Mouse (Mus musculus): Measurements from ENCODE around the gene Fam122b.
A peak's percentile ranks its signal among the peaks of the same experiment; 100 is the strongest.
"Not testable (repeated sequence)": the region's sequence is repeated elsewhere in the genome, so short reads cannot be mapped to it uniquely, and the experiment has no call there.

The Fam122b gene

GRCm38 (mm10) chrX:53269289-53270062 is at the start of gene Fam122b:
Fam122b (minus strand) TSS chrX:53269805.
- peak; percentile 75 to 82 for DNase-seq (ENCODE audit: low spot score in 2 of 2)

GRCm38 (mm10) chrX:53287924-53288323 is 18.3 kb upstream of the Fam122b start:
- no peak for DNase-seq (ENCODE audit: low spot score in 2 of 2)

DNA sequence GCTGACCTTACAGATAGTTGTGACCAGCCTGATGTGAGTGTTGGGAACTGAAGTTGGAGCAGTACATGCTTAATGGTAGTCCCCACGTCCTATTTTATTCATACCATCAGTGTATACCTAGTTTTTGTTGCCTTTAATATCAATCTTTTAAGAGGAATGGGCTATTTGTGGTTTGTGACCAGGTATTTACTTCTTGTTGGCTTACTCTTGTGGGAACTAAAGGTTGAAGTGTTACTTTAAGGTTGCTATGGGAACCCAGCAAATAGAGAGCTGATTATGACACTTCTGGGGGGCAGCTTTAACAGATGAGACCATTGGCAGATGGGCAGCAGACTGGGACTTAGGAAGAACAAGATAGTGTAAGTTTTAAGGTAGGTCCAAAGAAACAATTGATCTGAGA is 3.5 kb upstream of the Fam122b start, which contains the start of gene Fam122c:
TSS of gene Fam122c (plus strand) at position 301 of the 400 bp plus-strand sequence.
- DNase-seq (ENCODE audit: low spot score in 2 of 2) = no peak

DNA sequence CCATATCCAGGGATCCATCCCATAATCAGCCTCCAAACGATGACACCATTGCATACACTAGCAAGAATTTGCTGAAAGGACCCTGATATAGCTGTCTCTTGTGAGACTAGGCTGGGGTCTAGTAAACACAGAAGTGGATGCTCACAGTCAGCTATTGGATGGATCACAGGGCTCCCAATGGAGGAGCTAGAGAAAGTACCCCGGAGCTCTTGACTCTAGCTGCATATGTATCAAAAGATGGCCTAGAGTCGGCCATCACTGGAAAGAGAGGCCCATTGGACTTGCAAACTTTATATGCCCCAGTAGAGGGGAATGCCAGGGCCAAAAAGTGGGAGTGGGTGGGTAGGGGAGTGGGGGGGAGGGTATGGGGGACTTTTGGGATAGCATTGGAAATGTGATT is 2.0 kb upstream of the Fam122b start:
- DNase-seq (ENCODE audit: low spot score in 2 of 2) = not testable (repeated sequence)

DNA sequence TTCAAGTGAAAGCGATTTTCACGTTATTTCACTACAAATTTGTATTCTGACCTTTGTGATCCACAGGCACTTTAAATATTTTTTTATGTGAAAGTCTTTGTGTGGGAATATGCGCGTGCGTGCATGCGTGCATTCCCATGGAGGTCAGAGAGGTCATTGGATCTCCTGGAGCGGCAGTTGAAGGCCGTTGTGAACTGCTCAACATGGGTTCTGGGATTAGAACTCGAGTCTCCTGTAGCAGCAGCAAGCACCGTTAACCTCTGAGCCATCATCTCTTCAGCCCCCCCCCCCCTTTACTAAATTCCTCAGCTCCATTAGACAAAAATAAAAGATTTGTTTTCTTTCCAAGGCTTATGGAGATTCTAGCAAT is 443 bp upstream of the Fam122b start:
- DNase-seq (ENCODE audit: low spot score in 2 of 2) = no peak

GRCm38 (mm10) chrX:53268856-53269255 is 749 bp downstream of the Fam122b start:
- peak; percentile 8 to 23 for DNase-seq (ENCODE audit: low spot score in 2 of 2)

GRCm38 (mm10) chrX:53266186-53266585 is 3.4 kb downstream of the Fam122b start:
- no peak for DNase-seq (ENCODE audit: low spot score in 2 of 2)

DNA sequence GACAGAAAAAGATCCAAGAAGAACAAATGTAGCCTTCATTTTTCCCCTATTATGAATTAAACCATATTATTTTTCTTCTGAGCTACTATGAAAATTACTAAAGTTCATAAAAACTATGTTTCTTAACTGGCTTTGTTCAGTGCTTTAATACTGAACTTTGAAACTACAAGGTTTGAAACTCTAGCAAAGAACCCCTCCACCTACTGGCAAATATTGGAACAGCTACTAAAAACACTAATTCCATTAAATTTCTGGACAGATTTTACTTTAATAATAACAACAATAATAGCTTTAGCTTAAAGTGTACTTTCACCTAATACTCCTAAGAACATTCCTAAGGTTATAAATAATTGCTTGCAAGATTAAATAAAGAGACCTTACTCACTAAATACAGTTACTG is 14.4 kb downstream of the Fam122b start:
- DNase-seq (ENCODE audit: low spot score in 2 of 2) = no peak

GRCm38 (mm10) chrX:53240011-53240410 is 29.6 kb downstream of the Fam122b start, which contains the start of gene Plac1:
Plac1 (minus strand) TSS chrX:53240111.
- DNase-seq (ENCODE audit: low spot score in 2 of 2) = no peak

- no peak for DNase-seq (ENCODE audit: low spot score in 2 of 2)
Observed at GRCm38 (mm10) chrX:53237971-53238370, 31.6 kb downstream of the Fam122b start.

- no peak for DNase-seq (ENCODE audit: low spot score in 2 of 2)
Observed at GRCm38 (mm10) chrX:53236404-53236803, 33.2 kb downstream of the Fam122b start.

- no peak for DNase-seq (ENCODE audit: low spot score in 2 of 2)
Observed at GRCm38 (mm10) chrX:53233689-53234088, 35.9 kb downstream of the Fam122b start.

DNA sequence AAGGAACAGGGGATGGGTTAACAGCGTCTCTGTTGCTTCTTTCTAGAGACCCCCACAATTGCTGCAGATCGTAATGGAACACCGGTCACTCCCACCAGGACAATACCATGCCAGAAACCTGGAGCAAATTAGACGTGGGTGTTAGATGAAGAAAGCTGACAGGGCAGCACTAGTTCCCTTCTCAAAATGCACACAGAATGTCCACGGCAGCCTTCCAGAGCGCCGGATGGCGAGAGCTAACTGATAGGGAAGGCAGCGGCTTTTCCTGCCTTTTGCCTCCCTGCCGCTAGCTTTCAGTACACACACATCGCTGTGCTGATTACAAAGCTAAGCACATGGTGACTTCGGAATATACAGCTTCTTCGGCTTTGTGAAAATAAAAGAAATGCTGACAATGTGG is 37.6 kb downstream of the Fam122b start:
- no peak for DNase-seq (ENCODE audit: low spot score in 2 of 2)

GRCm38 (mm10) chrX:53224353-53224944 is 45.2 kb downstream of the Fam122b start:
- DNase-seq (ENCODE audit: low spot score in 2 of 2) = no peak

- no peak for DNase-seq (ENCODE audit: low spot score in 2 of 2)
Observed at GRCm38 (mm10) chrX:53220855-53221254, 48.8 kb downstream of the Fam122b start.

- no peak for DNase-seq (ENCODE audit: low spot score in 2 of 2)
Observed at GRCm38 (mm10) chrX:53214557-53215229, 54.9 kb downstream of the Fam122b start.

DNA sequence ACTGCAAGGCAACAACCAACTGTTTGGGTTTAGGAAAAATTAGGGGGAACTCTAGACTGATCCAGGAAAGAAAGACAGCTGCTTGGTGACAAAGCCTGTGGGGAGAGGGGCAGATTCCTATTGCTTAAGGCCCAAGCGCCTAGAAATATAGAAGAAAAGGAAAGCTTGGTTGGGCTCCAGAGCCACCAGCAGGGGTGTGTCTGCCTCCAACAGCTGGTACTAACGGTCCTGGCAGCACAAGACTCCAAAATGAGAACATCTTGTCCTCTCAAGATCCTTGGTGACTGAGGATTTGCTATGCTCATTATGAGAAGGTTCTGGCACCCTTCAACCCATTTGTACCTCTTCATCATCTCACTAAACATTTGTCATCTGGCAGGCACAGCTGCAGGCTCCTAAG is 55.8 kb downstream of the Fam122b start:
- DNase-seq (ENCODE audit: low spot score in 2 of 2) = no peak

GRCm38 (mm10) chrX:53212485-53212884 is 57.1 kb downstream of the Fam122b start:
- no peak for DNase-seq (ENCODE audit: low spot score in 2 of 2)

- no peak for DNase-seq (ENCODE audit: low spot score in 2 of 2)
Observed at GRCm38 (mm10) chrX:53211756-53212483, 57.7 kb downstream of the Fam122b start.

GRCm38 (mm10) chrX:53209431-53209830 is 60.2 kb downstream of the Fam122b start:
- no peak for DNase-seq (ENCODE audit: low spot score in 2 of 2)

GRCm38 (mm10) chrX:53204690-53205311 is 64.8 kb downstream of the Fam122b start:
- no peak for DNase-seq (ENCODE audit: low spot score in 2 of 2)

- DNase-seq (ENCODE audit: low spot score in 2 of 2) = no peak
Observed at GRCm38 (mm10) chrX:53201616-53202015, 68.0 kb downstream of the Fam122b start.
